Mouse (Mus musculus) MEL (cell line): ENCODE measurements around the gene Reln. TPM values are rescaled to one million over a fixed set of nuclear protein-coding genes. Genes with fewer than 3 reads are reported as not detected.

ENCODE experiments used
- DNase-seq: peaks from one replicate; pipeline ENCODE4 v3.0.0; 2011; ENCODE audit warnings: low read depth, low spot score
- H3K27ac ChIP-seq: 2 replicates; pipeline ENCODE4 v1.5.1; 2012; ENCODE audit warnings: low read depth, mild to moderate bottlenecking, control low read depth, low read length, moderate library complexity; ENCODE audit not compliant: control insufficient read depth
- H3K27me3 ChIP-seq, 2 experiments: fragments of 150-350 bp in 1 of 2; sonication (generic) in 1 of 2; 2 replicates each; pipeline ENCODE4 v1.6.1; 2012; ENCODE audit warnings: low read length in 2 of 2, mild to moderate bottlenecking in 2 of 2, improper control_type of control experiment in 1 of 2, moderate library complexity in 1 of 2; ENCODE audit not compliant: insufficient read depth in 2 of 2, control insufficient read depth in 1 of 2
- H3K36me3 ChIP-seq, 2 experiments: 2 replicates each; pipeline ENCODE4 v1.6.1; 2012 to 2014; ENCODE audit warnings: low read length in 2 of 2, improper control_type of control experiment in 1 of 2, inconsistent platforms in 1 of 2, mild to moderate bottlenecking in 1 of 2; ENCODE audit not compliant: insufficient read depth in 2 of 2, control insufficient read depth in 1 of 2
- H3K4me1 ChIP-seq, 2 experiments: fragments of 150-350 bp in 1 of 2; sonication (generic) in 1 of 2; 2 replicates each; pipeline ENCODE4 v1.6.1; 2012; ENCODE audit warnings: low read length in 2 of 2, improper control_type of control experiment in 1 of 2, mild to moderate bottlenecking in 1 of 2; ENCODE audit not compliant: insufficient read depth in 2 of 2, control insufficient read depth in 1 of 2
- H3K4me3 ChIP-seq, 2 experiments: fragments of 150-350 bp in 1 of 2; sonication (generic) in 1 of 2; 2 replicates each; pipeline ENCODE4 v1.5.1; 2012; ENCODE audit warnings: low read depth in 2 of 2, low read length in 2 of 2, mild to moderate bottlenecking in 2 of 2, moderate library complexity in 2 of 2, control low read depth in 1 of 2, improper control_type of control experiment in 1 of 2; ENCODE audit not compliant: control insufficient read depth in 1 of 2, insufficient read depth in 1 of 2
- H3K79me2 ChIP-seq: 2 replicates; pipeline ENCODE4 v1.6.1; 2012; ENCODE audit warnings: mild to moderate bottlenecking, low read length, moderate library complexity; ENCODE audit not compliant: control insufficient read depth, poor library complexity, insufficient read depth
- H3K9ac ChIP-seq: 2 replicates; pipeline ENCODE4 v1.6.1; 2012; ENCODE audit warnings: low read depth, mild to moderate bottlenecking, control low read depth, low read length, moderate library complexity; ENCODE audit not compliant: control insufficient read depth, poor library complexity, severe bottlenecking
- H3K9me3 ChIP-seq: fragments of 150-350 bp; sonication (generic); replicated peaks from 2 replicates; pipeline ENCODE4 v1.6.1; 2012; ENCODE audit warnings: mild to moderate bottlenecking, low read length, improper control_type of control experiment, moderate library complexity; ENCODE audit not compliant: insufficient read depth
- BHLHE40 ChIP-seq: IDR thresholded peaks from 2 replicates; pipeline ENCODE4 v1.6.1; 2012; ENCODE audit warnings: low read depth, mild to moderate bottlenecking, inconsistent platforms, low read length, improper control_type of control experiment, borderline replicate concordance
- CHD2 ChIP-seq: IDR thresholded peaks from 2 replicates; pipeline ENCODE4 v1.6.1; 2011; ENCODE audit warnings: low read length, improper control_type of control experiment
- CTCF ChIP-seq, 3 experiments: IDR thresholded peaks in 2 of 3; conservative IDR thresholded peaks in 1 of 3; 2 replicates each; pipeline ENCODE4 v1.5.1; 2011 to 2012; ENCODE audit warnings: low read length in 3 of 3, low read depth in 2 of 3, mild to moderate bottlenecking in 2 of 3, improper control_type of control experiment in 1 of 3, inconsistent platforms in 1 of 3, mixed read lengths in 1 of 3, moderate library complexity in 1 of 3; ENCODE audit not compliant: control insufficient read depth in 1 of 3, insufficient read depth in 1 of 3, poor library complexity in 1 of 3, severe bottlenecking in 1 of 3
- ELF1 ChIP-seq: IDR thresholded peaks from 2 replicates; pipeline ENCODE4 v1.6.1; 2014; ENCODE audit warnings: low read depth, mild to moderate bottlenecking, inconsistent platforms, low read length, improper control_type of control experiment, moderate library complexity
- EP300 ChIP-seq, 2 experiments: IDR thresholded peaks; 2 replicates each; pipeline ENCODE4 v1.6.1; 2011; ENCODE audit warnings: improper control_type of control experiment in 2 of 2, low read length in 2 of 2, low read depth in 1 of 2, mild to moderate bottlenecking in 1 of 2
- JUND ChIP-seq: IDR thresholded peaks from 2 replicates; pipeline ENCODE4 v1.6.1; 2011; ENCODE audit warnings: low read depth, mild to moderate bottlenecking, improper control_type of control experiment, low read length
- MAFK ChIP-seq: IDR thresholded peaks from 2 replicates; pipeline ENCODE4 v1.6.1; 2011; ENCODE audit warnings: low read depth, mild to moderate bottlenecking, low read length, improper control_type of control experiment, borderline replicate concordance
- MAX ChIP-seq: IDR thresholded peaks from 2 replicates; pipeline ENCODE4 v1.6.1; 2011; ENCODE audit warnings: low read length, improper control_type of control experiment
- MXI1 ChIP-seq: IDR thresholded peaks from 2 replicates; pipeline ENCODE4 v1.6.1; 2011; ENCODE audit warnings: mild to moderate bottlenecking, low read depth, low read length, improper control_type of control experiment
- MYC ChIP-seq: IDR thresholded peaks from 2 replicates; pipeline ENCODE4 v1.6.1; 2011; ENCODE audit warnings: low read depth, mild to moderate bottlenecking, low read length, improper control_type of control experiment, moderate library complexity
- NELFE ChIP-seq: IDR thresholded peaks from 2 replicates; pipeline ENCODE4 v1.6.1; 2011; ENCODE audit warnings: low read depth, low read length, improper control_type of control experiment
- NRF1 ChIP-seq: IDR thresholded peaks from 2 replicates; pipeline ENCODE4 v1.6.1; 2014; ENCODE audit warnings: low read depth, mild to moderate bottlenecking, inconsistent platforms, low read length, improper control_type of control experiment, moderate library complexity; ENCODE audit not compliant: poor library complexity, insufficient read depth, severe bottlenecking
- RCOR1 ChIP-seq: IDR thresholded peaks from 2 replicates; pipeline ENCODE4 v1.6.1; 2012; ENCODE audit warnings: low read depth, mild to moderate bottlenecking, inconsistent platforms, low read length, improper control_type of control experiment
- ZC3H11A ChIP-seq: IDR thresholded peaks from 2 replicates; pipeline ENCODE4 v1.6.1; 2012; ENCODE audit warnings: low read depth, mild to moderate bottlenecking, inconsistent platforms, low read length, improper control_type of control experiment
- ZKSCAN1 ChIP-seq: IDR thresholded peaks from 2 replicates; pipeline ENCODE4 v1.6.1; 2012; ENCODE audit warnings: low read depth, mild to moderate bottlenecking, inconsistent platforms, low read length, improper control_type of control experiment, moderate library complexity
- polyA plus RNA-seq, 2 experiments: library from polyadenylated mRNA; stranded (reverse) in 1 of 2; unstranded in 1 of 2; fragments of >175 nt in 1 of 2; fragments of >200 nt in 1 of 2; gene quantifications; 2 replicates each; pipeline versions ENCODE4 v1.2.1 to v1.2.4; 2012; ENCODE audit warnings: low replicate concordance in 2 of 2, low read depth in 1 of 2; ENCODE audit not compliant: insufficient read length in 2 of 2, insufficient read depth in 1 of 2, missing spikeins in 1 of 2
- total RNA-seq: library from RNA; depleted of rRNA; stranded (reverse); fragments of 300-350 nt; gene quantifications from 2 replicates; pipeline ENCODE4 v1.2.3, GENCODE M21; 2012

Reln gene
- total and polyA plus RNA-seq, 3 experiments: not detected

DNA sequence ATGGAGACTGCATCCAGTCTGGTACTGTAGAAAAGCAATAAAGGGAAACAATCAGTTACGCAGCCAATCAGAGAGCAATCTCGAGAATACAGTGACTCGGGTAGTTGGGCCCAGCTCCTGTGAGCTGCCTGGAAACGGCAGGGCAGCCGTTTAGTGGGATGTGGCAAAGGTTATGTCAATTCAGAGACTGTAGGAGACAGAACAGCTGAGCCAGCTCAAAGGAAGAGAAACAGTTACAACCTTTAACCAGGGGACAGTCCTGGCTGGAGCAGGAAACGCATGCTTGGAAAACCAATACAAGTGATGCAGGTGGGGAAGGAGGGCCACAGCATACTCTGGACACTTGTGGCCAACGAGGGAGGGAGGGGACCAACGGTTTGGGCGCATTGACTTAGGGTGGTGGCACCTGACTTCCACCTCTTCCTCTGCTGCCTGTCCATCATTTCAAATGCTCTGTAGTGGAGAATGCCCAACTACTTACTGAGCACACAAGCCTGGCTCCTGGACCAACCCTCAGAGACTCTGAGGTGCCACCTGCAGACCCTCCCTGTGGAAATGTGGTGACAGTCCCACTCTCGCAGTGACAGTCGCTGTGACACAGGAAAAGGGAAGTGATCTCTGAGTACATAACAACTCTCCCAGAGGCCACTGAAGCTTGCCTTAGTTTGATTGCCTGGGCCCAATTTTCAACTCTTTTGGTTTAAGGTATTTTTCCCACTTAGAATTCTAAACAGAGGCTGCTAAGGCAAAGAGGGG is 337.0 kb downstream of the Reln start:
- H3K4me1 ChIP-seq: no peaks in the 10 kb centered on the region
- DNase-seq: no peak
- no peak for TF ChIP-seq NRF1
- no peak for TF ChIP-seq MAX
- TF ChIP-seq BHLHE40: no peak
- no peak for TF ChIP-seq MAFK
- no peak for TF ChIP-seq CTCF (IDR thresholded peaks at IDR 0.05 in 2 of 3, conservative IDR thresholded peaks at IDR 0.05 in 1 of 3; ENCODE audit: control insufficient read depth in 1 of 3, insufficient read depth in 1 of 3, low read depth in 2 of 3, low read length in 3 of 3, poor library complexity in 1 of 3, severe bottlenecking in 1 of 3)
- no peak for TF ChIP-seq RCOR1
- no peak for TF ChIP-seq MYC
- TF ChIP-seq CHD2: no peak
- TF ChIP-seq JUND: no peak
- no peak for TF ChIP-seq ZC3H11A
- TF ChIP-seq ELF1: no peak
- no peak for TF ChIP-seq EP300 (IDR thresholded peaks at IDR 0.05; ENCODE audit: low read depth in 1 of 2, low read length in 2 of 2)
- no peak for TF ChIP-seq ZKSCAN1
- no peak overlapping the region for H3K9ac ChIP-seq
- no peaks in the 10 kb centered on the region for H3K36me3 ChIP-seq
- no peaks in the 10 kb centered on the region for H3K27me3 ChIP-seq
- H3K9me3 ChIP-seq: no peaks in the 10 kb centered on the region
- H3K4me3 ChIP-seq: no peak overlapping the region
- no peaks in the 10 kb centered on the region for H3K79me2 ChIP-seq
- no peak overlapping the region for H3K27ac ChIP-seq

DNA sequence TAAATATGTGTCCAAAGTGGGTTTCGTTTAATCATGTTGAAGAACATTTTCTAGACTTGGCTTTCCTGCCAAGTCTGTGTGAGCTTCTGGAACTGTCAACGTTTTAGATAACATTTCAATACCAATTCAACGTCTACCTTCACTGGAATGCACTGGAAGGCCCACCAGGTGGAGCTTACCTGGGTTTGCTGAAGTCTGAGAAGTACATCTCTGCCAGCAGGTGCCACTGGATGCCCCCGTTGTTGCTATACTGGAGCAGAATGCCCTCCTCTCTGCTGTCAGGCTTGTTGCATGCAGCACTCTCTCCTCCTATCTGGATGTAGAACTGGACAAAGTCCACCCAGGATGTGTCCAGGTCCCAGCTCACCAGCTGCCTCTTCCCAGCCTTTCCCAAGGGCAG is 340.6 kb downstream of the Reln start:
- DNase-seq: no peak
- TF ChIP-seq NELFE: no peak
- TF ChIP-seq, all 39 proteins: peak for 0
- no peaks in the 10 kb centered on the region for H3K27me3 ChIP-seq
- no peaks in the 10 kb centered on the region for H3K9me3 ChIP-seq
- no peaks in the 10 kb centered on the region for H3K79me2 ChIP-seq
- H3K4me1 ChIP-seq: no peaks in the 10 kb centered on the region
- H3K4me3 ChIP-seq: no peak overlapping the region
- H3K27ac ChIP-seq: no peak overlapping the region
- H3K36me3 ChIP-seq: no peaks in the 10 kb centered on the region
- H3K9ac ChIP-seq: no peak overlapping the region

GRCm38 (mm10) chr5:21987711-21988110 is 356.8 kb downstream of the Reln start:
- H3K36me3 ChIP-seq: no peaks in the 10 kb centered on the region
- H3K4me3 ChIP-seq: no peak overlapping the region
- H3K9ac ChIP-seq: no peak overlapping the region
- no peak overlapping the region for H3K27ac ChIP-seq
- TF ChIP-seq MXI1: no peak
- TF ChIP-seq MAFK: no peak
- TF ChIP-seq JUND: no peak
- no peak for DNase-seq
- H3K27me3 ChIP-seq: no peaks in the 10 kb centered on the region; a peak in 1 of 4 replicates
- H3K4me1 ChIP-seq: no peaks in the 10 kb centered on the region
- no peaks in the 10 kb centered on the region for H3K9me3 ChIP-seq
- no peaks in the 10 kb centered on the region for H3K79me2 ChIP-seq
